Mouse (Mus musculus) midbrain, embryonic 11.5 days (tissue): ENCODE measurements around the gene Spred2. TPM values are rescaled to one million over a fixed set of nuclear protein-coding genes. Genes with fewer than 3 reads are reported as not detected.

Experiments used
- ATAC-seq: fragments of 200-750 bp; cut with Nextera tagmentation; 2 replicates; pipeline ENCODE4 v1.8.0; 2017; ENCODE audit warnings: moderate TSS enrichment, moderate library complexity; ENCODE audit not compliant: low FRiP score
- DNase-seq: peaks from one replicate; pipeline ENCODE4 v3.0.0; 2015; ENCODE audit warnings: low spot score; ENCODE audit errors: missing footprints
- H3K27ac ChIP-seq: fragments of 300-500 bp; sonication (generic); 2 replicates; pipeline ENCODE4 v1.5.1; 2014; ENCODE audit warnings: low read depth, low read length
- H3K27me3 ChIP-seq: fragments of 300-500 bp; sonication (generic); 2 replicates; pipeline ENCODE4 v1.6.1; 2014; ENCODE audit warnings: mild to moderate bottlenecking, low read length, moderate library complexity, mixed read lengths; ENCODE audit not compliant: control insufficient read depth, insufficient read depth
- H3K36me3 ChIP-seq: fragments of 300-500 bp; sonication (generic); 2 replicates; pipeline ENCODE4 v1.6.1; 2014; ENCODE audit warnings: mild to moderate bottlenecking, low read length, moderate library complexity, mixed read lengths; ENCODE audit not compliant: control insufficient read depth, insufficient read depth
- H3K4me1 ChIP-seq: fragments of 300-500 bp; sonication (generic); 2 replicates; pipeline ENCODE4 v1.6.1; 2014; ENCODE audit warnings: low read length; ENCODE audit not compliant: control insufficient read depth, insufficient read depth
- H3K4me2 ChIP-seq: fragments of 300-500 bp; sonication (generic); 2 replicates; pipeline ENCODE4 v1.6.1; 2014; ENCODE audit warnings: mild to moderate bottlenecking, moderate library complexity
- H3K4me3 ChIP-seq: fragments of 300-500 bp; sonication (generic); 2 replicates; pipeline ENCODE4 v1.5.1; 2014; ENCODE audit warnings: low read depth, low read length
- H3K9ac ChIP-seq: fragments of 300-500 bp; sonication (generic); 2 replicates; pipeline ENCODE4 v1.6.1; 2014; ENCODE audit warnings: low read length
- H3K9me3 ChIP-seq: fragments of 300-500 bp; sonication (generic); 2 replicates; pipeline ENCODE4 v1.6.1; 2016; ENCODE audit warnings: low read length; ENCODE audit not compliant: control insufficient read depth
- WGBS: fragments of 180-500 bp; shearing (Covaris S2); extraction: QIAGEN DNeasy Blood & Tissue Kit; methylation state at CpG from one replicate; pipeline ENCODE4 v1.1.7; 2014; 5-methylcytosine and 5-hydroxymethylcytosine counted together
- polyA plus RNA-seq: library from polyadenylated mRNA; unstranded; fragments of >200 nt; fragmentation: Nextera tagmentation; extraction: Ambion mirVana; gene quantifications from 2 replicates; pipeline ENCODE4 v1.2.1, GENCODE M21; 2014

Spred2 gene
- polyA plus RNA-seq, 1 experiment from 2014 or later = 5.7 TPM

DNA sequence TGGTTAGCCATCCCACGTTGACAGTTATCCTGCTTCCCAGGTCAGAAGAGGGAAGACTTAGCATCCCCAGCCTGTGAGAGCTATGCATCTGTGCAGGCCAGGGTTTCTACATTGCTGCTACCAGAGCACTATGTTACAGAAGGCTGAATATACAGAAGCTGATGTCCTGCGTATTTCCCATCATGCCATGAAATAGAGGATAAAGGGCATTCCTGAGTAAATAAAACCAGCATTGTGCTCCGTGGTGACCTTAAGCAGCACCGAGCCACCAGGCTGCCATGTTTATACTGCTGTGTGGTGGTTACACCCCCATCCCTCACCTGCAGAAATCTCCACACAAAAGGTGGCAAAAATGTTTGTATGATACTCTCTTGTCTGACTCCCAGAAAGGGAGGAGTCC lies 78.7 kb downstream of the Spred2 start:
- Histone ChIP-seq H3K9ac (no peak overlapping the region), H3K4me3 (no peak overlapping the region), H3K27me3 (no peaks in the 10 kb centered on the region), H3K4me1 (no peaks in the 10 kb centered on the region), H3K36me3 (peaks cover 2% of the 10 kb centered on the region; the same call in 1 of the 2 replicates), H3K4me2 (no peak overlapping the region), H3K27ac (no peak overlapping the region), H3K9me3 (no peaks in the 10 kb centered on the region)
- no peak for DNase-seq
- ATAC-seq = no peak
- 86% methylated on average over 4 of the region's 4 CpGs for WGBS

DNA sequence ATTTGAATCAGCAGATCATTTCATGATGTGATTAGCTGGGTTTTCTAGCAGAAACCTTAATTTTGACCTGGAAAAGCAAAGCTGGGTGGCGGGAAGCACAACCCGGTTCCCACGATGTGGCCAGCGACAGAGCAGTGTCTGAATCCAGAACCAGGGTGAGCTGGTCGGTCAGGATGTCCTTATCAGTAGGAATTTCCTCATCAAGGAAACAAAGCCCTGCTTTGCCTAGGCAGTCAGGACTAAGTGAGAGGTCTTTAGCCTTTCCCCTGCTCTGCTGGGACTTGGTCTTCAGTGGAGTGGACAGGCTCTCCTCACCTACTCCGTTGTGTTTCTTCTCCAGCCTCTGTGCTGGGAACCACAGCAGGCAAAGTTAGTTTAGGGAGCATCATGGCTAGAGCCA lies 83.5 kb downstream of the Spred2 start:
- Histone ChIP-seq H3K27me3 (no peaks in the 10 kb centered on the region), H3K36me3 (peaks cover 7% of the 10 kb centered on the region; the same call in 1 of the 2 replicates), H3K4me3 (no peak overlapping the region), H3K9me3 (no peaks in the 10 kb centered on the region), H3K27ac (no peak overlapping the region), H3K9ac (no peak overlapping the region), H3K4me2 (no peak overlapping the region), H3K4me1 (no peaks in the 10 kb centered on the region)
- WGBS = 94% methylated on average over 6 of the region's 6 CpGs
- DNase-seq = no peak
- no peak for ATAC-seq

DNA sequence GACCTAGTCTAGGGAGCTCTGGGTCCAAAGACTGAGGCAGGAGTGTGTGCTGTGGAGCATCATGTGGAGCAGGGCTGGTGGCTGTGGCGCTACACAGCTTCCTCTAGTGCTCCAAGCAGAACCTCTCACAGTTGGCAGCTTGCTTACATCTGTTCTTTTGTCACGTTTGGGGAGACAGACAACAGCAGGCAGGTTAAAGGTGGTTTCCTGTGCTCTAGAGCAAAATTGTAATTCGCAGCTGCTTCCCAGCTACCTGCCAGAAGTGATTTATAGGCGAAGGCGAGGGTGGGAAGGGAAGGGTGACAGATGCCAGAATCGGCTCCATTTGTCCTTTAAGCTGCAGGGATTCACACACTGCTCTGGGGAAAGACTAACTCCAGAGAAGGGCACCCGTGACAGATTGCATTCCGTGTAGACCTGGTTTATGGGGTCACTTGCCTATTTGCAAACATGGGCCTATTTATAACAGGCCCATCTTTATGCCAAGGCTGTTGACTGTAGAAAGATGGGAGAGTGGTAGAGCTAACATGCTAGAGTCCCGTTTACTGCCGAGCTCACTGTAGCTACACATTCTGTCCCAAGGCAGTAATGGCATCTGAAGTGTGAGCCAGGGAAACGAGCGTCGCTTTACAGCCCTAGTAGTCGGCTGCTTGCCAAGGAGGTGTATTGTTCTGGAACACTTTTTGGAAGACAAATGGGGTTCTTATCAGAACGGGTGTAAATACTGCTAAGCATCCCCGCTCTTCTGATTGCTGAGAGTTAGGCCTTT lies 87.2 kb downstream of the Spred2 start:
- no peaks in the 10 kb centered on the region for H3K4me1 ChIP-seq
- H3K4me3 ChIP-seq = no peak overlapping the region
- DNase-seq (no peak), ATAC-seq (no peak)
- no peak overlapping the region for H3K4me2 ChIP-seq
- no peaks in the 10 kb centered on the region for H3K27me3 ChIP-seq
- no peak overlapping the region for H3K9ac ChIP-seq
- no peaks in the 10 kb centered on the region for H3K9me3 ChIP-seq
- no peak overlapping the region for H3K27ac ChIP-seq
- WGBS = 89% methylated on average over 16 of the region's 16 CpGs
- peaks cover 5% of the 10 kb centered on the region; the same call in 1 of the 2 replicates for H3K36me3 ChIP-seq

DNA sequence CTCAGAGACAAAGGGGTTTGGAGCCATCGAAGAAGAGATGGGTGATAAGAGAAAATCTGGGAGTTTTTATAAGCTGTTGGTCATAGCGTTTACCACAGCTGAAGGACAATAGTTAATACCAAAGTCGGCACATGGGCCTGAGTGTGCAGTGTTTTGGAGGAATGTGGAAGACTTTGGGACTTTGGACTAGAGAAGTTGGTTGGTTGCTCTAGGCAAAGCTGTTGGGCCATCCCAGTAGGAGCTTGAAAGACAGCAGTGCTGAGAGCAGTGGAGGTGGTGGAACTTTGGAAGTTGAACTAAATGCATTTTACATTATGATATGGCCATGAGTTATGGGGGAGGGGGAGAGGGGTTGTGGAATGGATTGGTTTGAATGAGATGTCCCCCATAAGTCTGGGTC lies 89.2 kb downstream of the Spred2 start:
- no peak overlapping the region for H3K27ac ChIP-seq
- ATAC-seq = no peak
- H3K4me2 ChIP-seq = no peak overlapping the region
- H3K9ac ChIP-seq = no peak overlapping the region
- DNase-seq = no peak
- H3K4me3 ChIP-seq = no peak overlapping the region
- H3K36me3 ChIP-seq = peaks cover 13% of the 10 kb centered on the region
- H3K9me3 ChIP-seq = no peaks in the 10 kb centered on the region
- H3K4me1 ChIP-seq = no peaks in the 10 kb centered on the region
- H3K27me3 ChIP-seq = no peaks in the 10 kb centered on the region
- 95% methylated on average over 3 of the region's 3 CpGs for WGBS

DNA sequence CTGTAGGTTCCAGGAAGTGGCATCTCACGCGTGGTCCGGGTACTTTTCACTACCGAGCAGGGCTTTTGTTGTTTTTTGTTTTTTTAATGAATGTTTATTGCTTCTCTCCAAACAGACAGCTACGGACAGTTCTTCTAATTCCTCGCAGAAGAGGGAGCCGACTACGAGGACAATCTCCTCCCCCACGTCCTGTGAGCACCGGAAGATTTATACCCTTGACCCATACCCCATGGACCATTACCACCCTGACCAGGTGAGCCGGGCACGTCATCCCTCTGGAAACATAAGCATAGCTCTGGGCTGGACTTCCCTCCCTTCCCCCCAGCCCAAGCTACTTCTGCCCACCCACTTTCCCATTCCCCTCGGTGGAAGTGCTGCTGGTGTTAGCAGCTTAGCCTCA lies 93.8 kb downstream of the Spred2 start:
- Histone ChIP-seq H3K36me3 (peaks cover 39% of the 10 kb centered on the region), H3K27ac (no peak overlapping the region), H3K9me3 (peaks cover 11% of the 10 kb centered on the region), H3K4me1 (no peaks in the 10 kb centered on the region), H3K9ac (no peak overlapping the region), H3K4me3 (no peak overlapping the region), H3K4me2 (no peak overlapping the region), H3K27me3 (no peaks in the 10 kb centered on the region)
- ATAC-seq = no peak
- 97% methylated on average over 13 of the region's 13 CpGs for WGBS
- DNase-seq = no peak

DNA sequence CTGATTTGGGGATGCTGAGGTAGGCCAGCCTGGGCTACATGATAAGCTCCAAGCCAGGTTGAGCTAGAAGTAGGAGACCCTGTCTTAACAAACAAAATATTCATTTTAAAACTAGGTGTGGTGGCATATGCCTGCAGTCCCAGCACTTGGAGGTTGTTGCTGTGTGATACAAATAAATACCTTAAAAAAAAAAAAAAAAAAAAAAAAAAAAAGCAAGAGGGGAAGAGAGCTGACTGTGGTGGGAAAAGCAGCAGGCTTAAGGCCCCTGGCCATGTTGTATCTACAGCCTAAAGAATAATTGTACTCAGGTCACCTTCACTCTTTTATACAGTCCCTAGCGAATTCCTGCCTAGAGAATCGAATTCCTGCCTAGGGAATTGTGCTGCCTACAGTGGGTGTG lies 94.7 kb downstream of the Spred2 start:
- ATAC-seq (no peak), DNase-seq (no peak)
- Histone ChIP-seq H3K9me3 (peaks cover 11% of the 10 kb centered on the region), H3K4me3 (no peak overlapping the region), H3K27me3 (no peaks in the 10 kb centered on the region), H3K4me2 (no peak overlapping the region), H3K36me3 (peaks cover 39% of the 10 kb centered on the region), H3K9ac (no peak overlapping the region), H3K27ac (no peak overlapping the region), H3K4me1 (no peaks in the 10 kb centered on the region)
- 95% methylated on average over 2 of the region's 2 CpGs for WGBS

DNA sequence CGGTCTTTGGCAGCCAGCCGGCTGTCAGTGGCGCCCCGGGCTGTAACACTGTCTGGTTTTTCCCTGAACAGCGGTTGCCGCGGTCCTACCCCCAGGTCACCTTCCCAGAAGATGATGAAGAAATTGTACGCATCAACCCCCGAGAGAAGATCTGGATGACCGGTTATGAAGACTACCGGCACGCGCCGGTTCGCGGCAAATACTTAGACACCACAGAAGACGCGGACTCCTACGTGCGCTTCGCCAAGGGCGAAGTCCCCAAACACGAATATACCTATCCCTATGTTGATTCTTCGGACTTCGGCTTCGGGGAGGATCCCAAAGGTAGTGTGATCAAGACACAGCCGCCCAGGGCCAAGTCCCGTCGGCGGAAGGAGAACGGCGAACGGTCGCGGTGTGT lies 96.5 kb downstream of the Spred2 start:
- DNase-seq (no peak), ATAC-seq (no peak)
- Histone ChIP-seq H3K27ac (no peak overlapping the region), H3K4me3 (no peak overlapping the region), H3K4me2 (no peak overlapping the region), H3K4me1 (no peaks in the 10 kb centered on the region), H3K27me3 (no peaks in the 10 kb centered on the region), H3K9me3 (peaks cover 11% of the 10 kb centered on the region), H3K9ac (no peak overlapping the region), H3K36me3 (peaks cover 42% of the 10 kb centered on the region)
- over 99% methylated on average over 35 of the region's 35 CpGs for WGBS

DNA sequence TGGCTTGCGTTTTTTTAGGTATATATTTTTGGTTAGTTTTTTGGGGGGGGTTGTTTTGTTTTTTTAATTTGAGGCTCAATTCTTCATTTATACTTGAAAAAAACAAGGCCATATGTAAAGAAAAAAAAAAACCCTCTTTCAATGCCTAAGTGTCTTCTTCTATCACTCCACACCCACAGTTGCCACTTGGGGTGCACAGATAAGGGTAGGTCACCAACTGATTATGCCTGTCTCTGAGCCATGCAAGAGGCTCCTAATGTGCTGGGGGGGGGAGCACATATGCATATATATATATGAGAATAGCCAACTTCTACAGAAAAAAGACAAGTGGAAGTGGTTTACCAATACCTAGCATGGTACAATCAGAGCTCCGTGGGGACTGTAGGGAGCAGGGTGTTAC lies 98.3 kb downstream of the Spred2 start:
- no peak overlapping the region for H3K9ac ChIP-seq
- 85% methylated on average over 2 of the region's 2 CpGs for WGBS
- H3K27ac ChIP-seq = no peak overlapping the region
- no peak overlapping the region for H3K4me2 ChIP-seq
- no peak overlapping the region for H3K4me3 ChIP-seq
- ATAC-seq (no peak), DNase-seq (no peak)
- H3K9me3 ChIP-seq = peaks cover 11% of the 10 kb centered on the region
- peaks cover 42% of the 10 kb centered on the region for H3K36me3 ChIP-seq
- H3K4me1 ChIP-seq = no peaks in the 10 kb centered on the region
- no peaks in the 10 kb centered on the region for H3K27me3 ChIP-seq

DNA sequence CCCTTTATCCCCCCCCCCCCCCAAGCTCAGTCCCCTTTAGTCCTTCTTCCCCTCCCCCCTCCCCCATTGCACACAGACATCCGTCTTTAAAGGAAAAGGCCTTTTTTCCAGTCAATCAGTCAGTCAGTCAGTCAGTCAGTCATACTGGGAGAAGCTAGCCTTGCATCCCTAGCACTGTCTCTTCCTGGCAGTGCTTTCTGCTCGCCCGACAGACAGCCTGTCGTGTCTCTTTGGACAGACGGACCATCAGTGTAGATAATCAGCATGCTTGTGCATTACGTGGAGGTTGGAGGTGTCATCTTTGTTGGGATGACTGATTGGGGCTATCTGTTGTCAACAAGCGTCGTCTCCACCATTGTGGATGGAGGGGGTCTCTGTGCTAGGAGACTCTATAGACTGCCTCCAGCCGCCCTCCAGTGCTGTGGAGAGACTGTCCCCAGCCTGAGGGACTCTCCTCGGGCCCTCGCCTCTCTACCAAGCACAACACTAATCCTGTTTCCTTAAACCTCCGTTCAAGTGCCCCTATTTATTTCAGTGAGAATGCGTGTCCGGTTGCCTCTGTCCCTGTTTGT lies 98.8 kb downstream of the Spred2 start:
- Histone ChIP-seq H3K27ac (no peak overlapping the region), H3K36me3 (peaks cover 37% of the 10 kb centered on the region), H3K27me3 (no peaks in the 10 kb centered on the region), H3K9ac (no peak overlapping the region), H3K4me2 (no peak overlapping the region), H3K4me1 (no peaks in the 10 kb centered on the region), H3K4me3 (no peak overlapping the region), H3K9me3 (peaks cover 11% of the 10 kb centered on the region)
- 87% methylated on average over 14 of the region's 14 CpGs for WGBS
- DNase-seq = no peak
- ATAC-seq = no peak
